Mouse (Mus musculus): Measurements from ENCODE around the gene Vash1.
A peak's percentile ranks its signal among the peaks of the same experiment; 100 is the strongest.

Gene Vash1

GRCm38 (mm10) chr12:86682178-86682577 is 3.7 kb downstream of the Vash1 start:
- DNase-seq (ENCODE audit: extremely low spot score, low spot score) = no peak

- no peak for DNase-seq (ENCODE audit: extremely low spot score, low spot score)
Observed at GRCm38 (mm10) chr12:86683698-86684097, 5.2 kb downstream of the Vash1 start.

- DNase-seq (ENCODE audit: extremely low spot score, low spot score) = no peak
Observed at GRCm38 (mm10) chr12:86685275-86685674, 6.8 kb downstream of the Vash1 start.

GRCm38 (mm10) chr12:86686551-86687330 is 8.2 kb downstream of the Vash1 start:
- no peak for DNase-seq (ENCODE audit: extremely low spot score, low spot score)

- DNase-seq (ENCODE audit: extremely low spot score, low spot score) = no peak
Observed at GRCm38 (mm10) chr12:86687445-86687955, 9.0 kb downstream of the Vash1 start.

GRCm38 (mm10) chr12:86687971-86688573 is 9.6 kb downstream of the Vash1 start:
- DNase-seq (ENCODE audit: extremely low spot score, low spot score) = no peak

GRCm38 (mm10) chr12:86688917-86689316 is 10.4 kb downstream of the Vash1 start:
- no peak for DNase-seq (ENCODE audit: extremely low spot score, low spot score)

GRCm38 (mm10) chr12:86690700-86691485 is 12.4 kb downstream of the Vash1 start:
- DNase-seq (ENCODE audit: extremely low spot score, low spot score) = no peak

GRCm38 (mm10) chr12:86692471-86693356 is 14.2 kb downstream of the Vash1 start:
- DNase-seq (ENCODE audit: extremely low spot score, low spot score) = no peak

- DNase-seq (ENCODE audit: extremely low spot score, low spot score) = no peak
Observed at GRCm38 (mm10) chr12:86693389-86693788, 14.9 kb downstream of the Vash1 start.

- DNase-seq (ENCODE audit: extremely low spot score, low spot score) = no peak
Observed at GRCm38 (mm10) chr12:86694441-86694840, 15.9 kb downstream of the Vash1 start.

GRCm38 (mm10) chr12:86697996-86698395 is 19.5 kb downstream of the Vash1 start:
- no peak for DNase-seq (ENCODE audit: extremely low spot score, low spot score)

- DNase-seq (ENCODE audit: extremely low spot score, low spot score) = no peak
Observed at GRCm38 (mm10) chr12:86698537-86698936, 20.0 kb downstream of the Vash1 start.

- DNase-seq (ENCODE audit: extremely low spot score, low spot score) = no peak
Observed at GRCm38 (mm10) chr12:86699965-86700926, 21.7 kb downstream of the Vash1 start.

GRCm38 (mm10) chr12:86700927-86701310 is 22.4 kb downstream of the Vash1 start:
- DNase-seq (ENCODE audit: extremely low spot score, low spot score) = no peak

GRCm38 (mm10) chr12:86701491-86701890 is 23.0 kb downstream of the Vash1 start:
- no peak for DNase-seq (ENCODE audit: extremely low spot score, low spot score)

- DNase-seq (ENCODE audit: extremely low spot score, low spot score) = no peak
Observed at GRCm38 (mm10) chr12:86702690-86703089, 24.2 kb downstream of the Vash1 start.

GRCm38 (mm10) chr12:86705843-86706242 is 27.3 kb downstream of the Vash1 start:
- no peak for DNase-seq (ENCODE audit: extremely low spot score, low spot score)

- DNase-seq (ENCODE audit: extremely low spot score, low spot score) = no peak
Observed at GRCm38 (mm10) chr12:86714026-86714425, 35.5 kb downstream of the Vash1 start.

GRCm38 (mm10) chr12:86715401-86715800 is 36.9 kb downstream of the Vash1 start:
- DNase-seq (ENCODE audit: extremely low spot score, low spot score) = peak; percentile 79

All from neural tube, embryonic 10.5 days (tissue).